Mouse (Mus musculus) spleen, adult 2 months (tissue): Measurements from ENCODE around the gene Tnrc18. TPM values are rescaled to one million over a fixed set of nuclear protein-coding genes. Genes with fewer than 3 reads are reported as not detected.
A peak's percentile ranks its signal among the peaks of the same experiment; 100 is the strongest.

Experiments
- DNase-seq, 2 experiments: peaks; one replicate each; pipeline versions ENCODE4 v3.0.0 to v3.0.0-alpha.2; 2012 to 2021; ENCODE audit warnings: low spot score in 2 of 2, low read depth in 1 of 2
- H3K27ac ChIP-seq: fragments of 200-500 bp; 2 replicates; pipeline ENCODE4 v1.5.1; 2012; ENCODE audit warnings: low read length, inconsistent platforms; ENCODE audit not compliant: insufficient read depth
- H3K27me3 ChIP-seq: fragments of 200-500 bp; 2 replicates; pipeline ENCODE4 v1.6.1; 2012; ENCODE audit warnings: mild to moderate bottlenecking, moderate library complexity, low read length, inconsistent platforms; ENCODE audit not compliant: control insufficient read depth, insufficient read depth
- H3K36me3 ChIP-seq: fragments of 200-500 bp; 2 replicates; pipeline ENCODE4 v1.6.1; 2012; ENCODE audit warnings: mild to moderate bottlenecking, low read length, inconsistent platforms; ENCODE audit not compliant: control insufficient read depth, insufficient read depth
- H3K4me1 ChIP-seq: fragments of 200-500 bp; 2 replicates; pipeline ENCODE4 v1.6.1; 2011; ENCODE audit warnings: inconsistent platforms; ENCODE audit not compliant: control insufficient read depth, insufficient read depth, insufficient read length
- H3K4me3 ChIP-seq: fragments of 200-500 bp; 2 replicates; pipeline ENCODE4 v1.5.1; 2011; ENCODE audit warnings: mild to moderate bottlenecking, inconsistent platforms; ENCODE audit not compliant: insufficient read depth, insufficient read length; ENCODE audit errors: extremely low read depth
- CTCF ChIP-seq: fragments of 200-500 bp; IDR thresholded peaks from 2 replicates; pipeline ENCODE4 v1.5.1; 2011; ENCODE audit warnings: mild to moderate bottlenecking, inconsistent platforms; ENCODE audit not compliant: insufficient read depth, insufficient read length, insufficient replicate concordance; ENCODE audit errors: extremely low read depth
- POLR2A ChIP-seq: fragments of 200-500 bp; IDR thresholded peaks from 2 replicates; pipeline ENCODE4 v1.6.1; 2011; ENCODE audit warnings: low read depth, low read length, inconsistent platforms
- WGBS: fragments of 180-500 bp; shearing (Covaris S2); methylation state at CpG from one replicate; pipeline ENCODE4 v1.1.7; 2018; 5-methylcytosine and 5-hydroxymethylcytosine counted together
- polyA plus RNA-seq: library from polyadenylated mRNA; depleted of rRNA; stranded (reverse); fragments of >200 nt; gene quantifications from 2 replicates; pipeline ENCODE4 v1.2.3, GENCODE M21; 2012

Tnrc18 gene
- polyA plus RNA-seq, 1 experiment: 37.3 TPM

GRCm38 (mm10) chr5:142819385-142820275, 2.2 kb upstream of the Tnrc18 start:
- peak overlapping the region; percentile 92 for H3K27ac ChIP-seq
- peak overlapping the region; percentile 67 for H3K4me3 ChIP-seq
- H3K4me1 ChIP-seq: peaks cover 7% of the 10 kb centered on the region
- no peak for DNase-seq
- TF ChIP-seq CTCF (no peak), POLR2A (no peak)
- WGBS: 2% methylated on average over 36 of the region's 36 CpGs
- peaks cover 28% of the 10 kb centered on the region for H3K27me3 ChIP-seq
- no peaks in the 10 kb centered on the region for H3K36me3 ChIP-seq

GRCm38 (mm10) chr5:142818435-142819360, 1.2 kb upstream of the Tnrc18 start:
- Histone ChIP-seq H3K4me1 (peaks cover 10% of the 10 kb centered on the region), H3K27me3 (peaks cover 28% of the 10 kb centered on the region), H3K27ac (peak overlapping the region; percentile 89), H3K36me3 (no peaks in the 10 kb centered on the region), H3K4me3 (peak overlapping the region; percentile 63)
- WGBS: 1% methylated on average over 43 of the region's 43 CpGs
- DNase-seq: peak in 1 of 2 experiments; percentile 9
- TF ChIP-seq POLR2A (no peak), CTCF (no peak)

- Histone ChIP-seq H3K36me3 (no peaks in the 10 kb centered on the region), H3K4me3 (peak overlapping the region; percentile 90), H3K27me3 (peaks cover 26% of the 10 kb centered on the region), H3K27ac (peak overlapping the region; percentile 94), H3K4me1 (peaks cover 10% of the 10 kb centered on the region)
- TF ChIP-seq CTCF (no peak), POLR2A (no peak)
- WGBS: under 1% methylated on average over 71 of the region's 71 CpGs
- DNase-seq: peak in 1 of 2 experiments; percentile 32
Measured at GRCm38 (mm10) chr5:142816811-142817523, 495 bp downstream of the Tnrc18 start.

- H3K36me3 ChIP-seq: no peaks in the 10 kb centered on the region
- H3K27ac ChIP-seq: peak overlapping the region; percentile 94
- peaks cover 10% of the 10 kb centered on the region for H3K4me1 ChIP-seq
- peaks cover 25% of the 10 kb centered on the region for H3K27me3 ChIP-seq
- no peak for DNase-seq
- TF ChIP-seq POLR2A (no peak), CTCF (no peak)
- peak overlapping the region; percentile 90 for H3K4me3 ChIP-seq
- WGBS: under 1% methylated on average over 39 of the region's 39 CpGs
Measured at GRCm38 (mm10) chr5:142816031-142816810, 1.2 kb downstream of the Tnrc18 start.

GRCm38 (mm10) chr5:142815421-142816001, 2.0 kb downstream of the Tnrc18 start:
- WGBS: under 1% methylated on average over 30 of the region's 30 CpGs
- DNase-seq: no peak
- peak overlapping the region; percentile 90 for H3K4me3 ChIP-seq
- no peaks in the 10 kb centered on the region for H3K36me3 ChIP-seq
- H3K27me3 ChIP-seq: peaks cover 23% of the 10 kb centered on the region
- H3K27ac ChIP-seq: peak overlapping the region; percentile 94
- H3K4me1 ChIP-seq: peaks cover 10% of the 10 kb centered on the region
- TF ChIP-seq POLR2A: no peak
- no peak for TF ChIP-seq CTCF
